Mouse (Mus musculus): ENCODE data around the gene Apoc1. TPM values are rescaled to one million over a fixed set of nuclear protein-coding genes. Genes with fewer than 3 reads are reported as not detected.

The Apoc1 gene
- polyA plus RNA-seq, 1 experiment from 2014 or later: 20.7 TPM

DNA sequence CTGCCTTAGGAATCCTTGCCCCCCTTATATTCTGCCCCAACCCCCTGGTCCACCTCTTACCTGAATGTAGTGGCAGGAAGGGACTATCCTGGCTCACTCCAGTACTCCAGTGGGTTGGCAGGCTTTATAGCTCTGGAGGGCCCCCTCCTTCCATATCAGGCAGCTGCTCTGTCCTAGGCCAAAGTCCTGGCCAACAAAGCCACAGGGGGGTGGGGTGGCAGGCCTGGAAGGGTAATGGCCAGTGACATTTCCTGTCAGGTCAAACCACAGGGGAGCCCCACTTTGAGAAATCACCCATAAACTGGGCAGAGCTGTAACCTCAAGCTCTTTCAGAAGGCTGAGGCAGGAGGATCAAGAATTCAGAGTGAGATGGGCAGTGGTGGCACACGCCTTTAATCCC is 15.8 kb downstream of the Apoc1 start:
- ATAC-seq (replicated peaks; ENCODE audit: low FRiP score): no peak
- no peak overlapping the region for H3K4me2 ChIP-seq
- H3K27ac ChIP-seq: no peak overlapping the region
- H3K27me3 ChIP-seq: no peaks in the 10 kb centered on the region
- H3K4me1 ChIP-seq: no peaks in the 10 kb centered on the region
- no peak overlapping the region for H3K4me3 ChIP-seq (replicated peaks)
- H3K9ac ChIP-seq: no peak overlapping the region
- H3K9me3 ChIP-seq (replicated peaks): no peaks in the 10 kb centered on the region
- WGBS: 72% methylated on average over 1 of the region's 1 CpGs
- no peaks in the 10 kb centered on the region for H3K36me3 ChIP-seq

- 83% methylated on average over 10 of the region's 10 CpGs for WGBS
- no peak overlapping the region for H3K4me2 ChIP-seq
- no peaks in the 10 kb centered on the region for H3K27me3 ChIP-seq
- no peak for ATAC-seq (replicated peaks; ENCODE audit: low FRiP score)
- no peaks in the 10 kb centered on the region for H3K9me3 ChIP-seq (replicated peaks)
- no peaks in the 10 kb centered on the region for H3K4me1 ChIP-seq
- no peak overlapping the region for H3K27ac ChIP-seq
- H3K9ac ChIP-seq: no peak overlapping the region
- no peaks in the 10 kb centered on the region for H3K36me3 ChIP-seq
- no peak overlapping the region for H3K4me3 ChIP-seq (replicated peaks)
Measured at GRCm38 (mm10) chr7:19675824-19676223, 16.6 kb downstream of the Apoc1 start.

GRCm38 (mm10) chr7:19673083-19673699 is 19.3 kb downstream of the Apoc1 start:
- Histone ChIP-seq H3K4me2 (no peak overlapping the region), H3K27me3 (no peaks in the 10 kb centered on the region), H3K9me3 (replicated peaks) (no peaks in the 10 kb centered on the region), H3K4me1 (peaks cover 5% of the 10 kb centered on the region), H3K9ac (no peak overlapping the region), H3K36me3 (no peaks in the 10 kb centered on the region), H3K27ac (no peak overlapping the region), H3K4me3 (replicated peaks) (no peak overlapping the region)
- no peak for ATAC-seq (replicated peaks; ENCODE audit: low FRiP score)
- 61% methylated on average over 14 of the region's 14 CpGs for WGBS

DNA sequence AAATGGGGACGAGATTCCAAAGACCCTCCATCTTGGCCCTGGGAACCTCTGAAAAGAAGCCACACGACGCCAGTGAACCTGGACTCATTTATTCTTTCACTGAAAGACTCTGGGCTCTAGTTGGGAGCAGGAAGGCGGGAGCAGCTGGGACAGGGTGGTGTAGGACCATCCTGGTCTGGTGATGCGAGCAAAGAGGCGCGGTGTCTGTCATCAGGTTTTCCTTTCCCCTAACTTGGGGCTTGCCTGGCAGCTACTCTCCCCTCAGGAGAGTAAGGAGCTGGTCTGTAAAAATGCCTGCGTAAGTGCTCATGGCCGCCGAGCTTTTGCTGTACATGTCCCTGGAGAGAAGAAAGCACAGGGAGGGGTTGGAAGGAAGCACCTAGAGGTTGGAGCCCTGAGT is 20.9 kb downstream of the Apoc1 start:
- no peak overlapping the region for H3K27ac ChIP-seq
- H3K4me3 ChIP-seq (replicated peaks): no peak overlapping the region
- H3K4me2 ChIP-seq: no peak overlapping the region
- no peaks in the 10 kb centered on the region for H3K9me3 ChIP-seq (replicated peaks)
- no peak overlapping the region for H3K9ac ChIP-seq
- no peak for ATAC-seq (replicated peaks; ENCODE audit: low FRiP score)
- peaks cover 6% of the 10 kb centered on the region for H3K4me1 ChIP-seq
- no peaks in the 10 kb centered on the region for H3K36me3 ChIP-seq
- H3K27me3 ChIP-seq: no peaks in the 10 kb centered on the region
- WGBS: 68% methylated on average over 10 of the region's 10 CpGs

DNA sequence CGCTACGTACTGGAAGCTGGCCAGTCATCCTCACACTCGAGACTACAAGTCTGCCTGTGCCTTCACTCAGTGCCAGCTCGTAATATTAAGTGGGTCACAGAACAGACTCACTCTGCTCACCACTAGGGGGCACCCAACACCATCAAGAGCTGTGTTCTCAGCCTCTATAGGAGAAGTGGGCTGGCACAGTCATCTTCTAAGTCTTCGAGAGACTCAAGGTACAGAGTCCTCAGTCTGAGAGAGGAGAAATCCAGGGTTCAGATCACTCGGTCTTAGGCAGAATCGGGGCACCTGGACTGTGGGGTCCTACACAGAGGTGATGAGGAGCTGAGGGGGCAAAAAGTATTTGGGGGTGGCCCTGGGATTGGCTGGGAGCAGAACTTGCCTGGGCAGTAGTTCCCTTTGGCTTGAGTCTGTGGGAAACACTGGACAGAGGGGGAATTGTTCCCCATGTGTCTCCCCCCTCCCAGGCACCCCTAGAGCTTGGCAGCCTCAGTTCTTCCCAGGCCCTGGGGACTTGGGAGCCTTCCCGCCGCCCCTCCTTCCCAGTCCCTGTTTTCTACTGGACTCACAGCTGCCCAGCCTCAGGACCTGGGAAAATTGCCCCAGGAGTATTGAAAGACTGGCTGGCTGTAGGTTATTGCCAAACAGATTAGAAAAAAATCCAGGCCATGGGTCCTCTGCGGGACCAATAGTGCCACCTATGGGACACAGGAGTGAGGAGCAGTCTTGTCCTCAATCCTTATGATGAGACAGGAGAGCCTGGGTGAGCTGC is 23.3 kb downstream of the Apoc1 start:
- peak overlapping the region; percentile 78 for H3K27ac ChIP-seq

DNA sequence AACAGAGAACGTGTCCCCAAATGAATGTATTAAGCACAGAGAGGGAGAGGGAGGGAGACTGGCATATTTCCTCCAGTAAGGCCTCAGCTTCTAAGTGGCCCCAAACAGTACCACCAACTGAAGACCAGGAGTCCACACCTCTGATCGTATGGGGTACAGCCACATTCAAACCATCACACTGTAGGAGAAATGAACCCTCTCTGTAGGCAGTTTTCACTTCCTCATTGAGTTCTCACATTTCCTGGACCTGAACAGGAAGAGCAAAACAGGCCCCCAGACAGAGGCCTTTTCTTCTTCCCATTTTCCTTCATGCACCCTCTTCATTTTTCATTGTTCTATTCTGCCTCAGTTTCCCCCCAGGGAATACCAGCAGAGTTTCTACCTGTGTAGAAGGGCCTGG is 25.0 kb downstream of the Apoc1 start:
- H3K4me1 ChIP-seq: peaks cover 32% of the 10 kb centered on the region
- no peaks in the 10 kb centered on the region for H3K27me3 ChIP-seq
- H3K4me2 ChIP-seq: no peak overlapping the region
- ATAC-seq (replicated peaks; ENCODE audit: low FRiP score): no peak
- no peak overlapping the region for H3K27ac ChIP-seq
- no peak overlapping the region for H3K9ac ChIP-seq
- 0 out of 2 replicates have a peak, but pooled peaks cover 6% of the 10 kb centered on the region for H3K36me3 ChIP-seq
- H3K9me3 ChIP-seq (replicated peaks): no peaks in the 10 kb centered on the region
- H3K4me3 ChIP-seq (replicated peaks): no peak overlapping the region
- 74% methylated on average over 2 of the region's 2 CpGs for WGBS

More for the DNA sequence above, 23.3 kb downstream of the Apoc1 start:
- H3K9me3 ChIP-seq (replicated peaks): no peaks in the 10 kb centered on the region
- 2% methylated on average over 10 of the region's 10 CpGs for WGBS
- peak overlapping the region; percentile 27; the same call in 1 of the 2 replicates for H3K9ac ChIP-seq
- peaks cover 16% of the 10 kb centered on the region for H3K4me1 ChIP-seq
- peak; percentile 79 for ATAC-seq (replicated peaks; ENCODE audit: low FRiP score)
- no peaks in the 10 kb centered on the region for H3K27me3 ChIP-seq
- H3K4me2 ChIP-seq: peak overlapping the region; percentile 45
- H3K36me3 ChIP-seq: no peaks in the 10 kb centered on the region
- peak overlapping the region; percentile 15 for H3K4me3 ChIP-seq (replicated peaks)

- H3K4me1 ChIP-seq: peaks cover 32% of the 10 kb centered on the region
- H3K9me3 ChIP-seq (replicated peaks): no peaks in the 10 kb centered on the region
- H3K27ac ChIP-seq: no peak overlapping the region
- H3K27me3 ChIP-seq: no peaks in the 10 kb centered on the region
- no peak for ATAC-seq (replicated peaks; ENCODE audit: low FRiP score)
- WGBS: 69% methylated on average over 3 of the region's 3 CpGs
- H3K4me3 ChIP-seq (replicated peaks): no peak overlapping the region
- H3K4me2 ChIP-seq: no peak overlapping the region
- H3K9ac ChIP-seq: no peak overlapping the region
- H3K36me3 ChIP-seq: peaks cover 10% of the 10 kb centered on the region
Measured at GRCm38 (mm10) chr7:19666750-19667149, 25.7 kb downstream of the Apoc1 start.

- Histone ChIP-seq H3K4me2 (peak within 1 kb of the TSS; percentile 79), H3K4me3 (replicated peaks) (peak within 1 kb of the TSS; percentile 100), H3K4me1 (peaks cover 32% of the 10 kb centered on the region), H3K27ac (peak within 1 kb of the TSS; percentile 98), H3K9me3 (replicated peaks) (no peaks in the 10 kb centered on the region), H3K36me3 (peaks cover 22% of the 10 kb centered on the region), H3K9ac (peak within 1 kb of the TSS; percentile 99), H3K27me3 (no peaks in the 10 kb centered on the region)
- under 1% methylated on average over 62 of the region's 63 CpGs for WGBS
- ATAC-seq (replicated peaks; ENCODE audit: low FRiP score): peak; percentile 85
Measured at GRCm38 (mm10) chr7:19664955-19665841, 27.3 kb downstream of the Apoc1 start, which contains the start of gene Clptm1. TSS of gene Clptm1 (minus strand) at chr7:19665033.

DNA sequence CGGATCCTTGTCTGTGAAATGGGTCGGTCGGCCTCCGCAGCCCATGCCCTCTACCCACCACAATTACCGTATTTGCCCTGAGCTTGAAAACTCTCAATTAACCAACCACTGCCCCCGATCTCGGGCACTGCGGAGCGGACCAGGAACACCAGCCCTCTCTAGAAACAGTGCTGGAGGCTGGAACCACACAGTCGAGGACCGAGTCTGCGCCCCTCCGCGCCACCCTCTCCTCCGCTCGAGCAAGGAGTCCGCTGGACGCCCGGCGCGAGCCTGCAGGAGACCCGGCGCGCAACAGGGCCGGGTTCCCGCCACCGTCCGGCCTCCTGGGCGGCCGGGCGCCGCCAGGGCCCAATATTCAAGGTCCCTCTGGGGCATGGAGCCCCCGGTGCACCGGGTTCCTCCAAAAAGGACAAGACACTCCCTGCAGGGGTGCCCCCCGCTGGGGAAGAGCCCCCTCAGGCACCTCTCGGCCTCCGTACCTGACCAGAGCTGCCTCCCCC is 28.0 kb downstream of the Apoc1 start:
- H3K4me1 ChIP-seq: peaks cover 32% of the 10 kb centered on the region
- WGBS: under 1% methylated on average over 32 of the region's 37 CpGs
- peaks cover 29% of the 10 kb centered on the region for H3K36me3 ChIP-seq
- no peaks in the 10 kb centered on the region for H3K9me3 ChIP-seq (replicated peaks)
- peak; percentile 68 for ATAC-seq (replicated peaks; ENCODE audit: low FRiP score)
- peak overlapping the region; percentile 100 for H3K4me3 ChIP-seq (replicated peaks)
- peak overlapping the region; percentile 84 for H3K27ac ChIP-seq
- H3K27me3 ChIP-seq: no peaks in the 10 kb centered on the region
- H3K9ac ChIP-seq: peak overlapping the region; percentile 99
- peak overlapping the region; percentile 79 for H3K4me2 ChIP-seq

GRCm38 (mm10) chr7:19663940-19664339 is 28.5 kb downstream of the Apoc1 start:
- ATAC-seq (replicated peaks; ENCODE audit: low FRiP score): no peak
- 7% methylated on average over 8 of the region's 8 CpGs for WGBS
- peak overlapping the region; percentile 79 for H3K4me2 ChIP-seq
- H3K27ac ChIP-seq: 0 out of 2 replicates have a peak overlapping the region, but pooled peaks have one; percentile 84
- peak overlapping the region; percentile 100 for H3K4me3 ChIP-seq (replicated peaks)
- H3K27me3 ChIP-seq: no peaks in the 10 kb centered on the region
- peaks cover 26% of the 10 kb centered on the region for H3K4me1 ChIP-seq
- H3K9ac ChIP-seq: peak overlapping the region; percentile 99
- peaks cover 34% of the 10 kb centered on the region for H3K36me3 ChIP-seq
- H3K9me3 ChIP-seq (replicated peaks): no peaks in the 10 kb centered on the region

- H3K9me3 ChIP-seq (replicated peaks): no peaks in the 10 kb centered on the region
- H3K4me3 ChIP-seq (replicated peaks): no peak overlapping the region
- H3K9ac ChIP-seq: no peak overlapping the region
- no peak overlapping the region for H3K27ac ChIP-seq
- H3K27me3 ChIP-seq: no peaks in the 10 kb centered on the region
- H3K4me1 ChIP-seq: no peaks in the 10 kb centered on the region
- ATAC-seq (replicated peaks; ENCODE audit: low FRiP score): no peak
- no peak overlapping the region for H3K4me2 ChIP-seq
- WGBS: 93% methylated on average over 2 of the region's 2 CpGs
- H3K36me3 ChIP-seq: peaks cover 78% of the 10 kb centered on the region
Measured at GRCm38 (mm10) chr7:19652614-19653013, 39.8 kb downstream of the Apoc1 start.

Data from kidney, embryonic 15.5 days (tissue).